In the genomic region with DNA sequence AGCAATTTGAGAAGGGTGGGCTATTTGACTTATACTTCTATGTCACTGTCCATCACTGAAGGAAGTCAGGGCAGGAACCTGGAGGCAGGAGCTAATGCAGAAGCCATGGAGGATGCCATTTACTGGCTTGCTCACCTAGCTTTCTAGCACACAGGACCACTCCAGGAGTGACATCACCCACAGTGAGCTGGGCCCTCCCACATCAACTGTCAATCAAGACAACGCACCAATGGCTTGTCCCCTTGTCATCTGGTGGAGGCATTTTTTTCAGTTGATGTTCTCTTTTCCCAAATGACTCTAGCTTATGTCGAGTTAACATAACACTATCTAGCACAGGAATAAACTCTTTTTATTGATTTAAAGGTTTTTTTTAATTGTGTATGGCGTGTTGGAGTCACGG, we compare ENCODE assay signal across 22 mouse cellular contexts.
"Had no signal": no experiment of that assay in that cellular context is flagged by ENCODE, and none has a peak within 500 bp of the region (broad histone marks: within the 10 kb centered on the region; RNA-seq: fewer than 3 reads in every experiment).

No protein-coding gene starts in this region.

- H3K27ac ChIP-seq: limb, embryonic 12.5 days; limb, embryonic 15.5 days; liver, embryonic 14.5 days; midbrain, embryonic 12.5 days; midbrain, embryonic 15.5 days; neural tube, embryonic 12.5 days; neural tube, embryonic 15.5 days had no signal

- ATAC-seq: intestine, postnatal 0 days; liver, postnatal 0 days; lung, postnatal 0 days; midbrain, embryonic 15.5 days had no signal

- H3K36me3 ChIP-seq: limb, embryonic 12.5 days; limb, embryonic 15.5 days; midbrain, embryonic 12.5 days; midbrain, embryonic 15.5 days; neural tube, embryonic 12.5 days; neural tube, embryonic 15.5 days had no signal

- H3K4me2 ChIP-seq: limb, embryonic 12.5 days; limb, embryonic 15.5 days; liver, embryonic 11.5 days; lung, embryonic 14.5 days; midbrain, embryonic 12.5 days; midbrain, embryonic 15.5 days; neural tube, embryonic 12.5 days; neural tube, embryonic 15.5 days had no signal

- H3K4me3 ChIP-seq: limb, embryonic 12.5 days; limb, embryonic 15.5 days; midbrain, embryonic 12.5 days; midbrain, embryonic 15.5 days; neural tube, embryonic 12.5 days; neural tube, embryonic 15.5 days had no signal

- H3K9me3 ChIP-seq: limb, embryonic 12.5 days; limb, embryonic 15.5 days; midbrain, embryonic 12.5 days; midbrain, embryonic 15.5 days; neural tube, embryonic 12.5 days; neural tube, embryonic 15.5 days had no signal

- H3K9ac ChIP-seq: limb, embryonic 12.5 days; limb, embryonic 15.5 days; liver, embryonic 14.5 days; liver, postnatal 0 days; lung, embryonic 14.5 days; midbrain, embryonic 12.5 days; midbrain, embryonic 15.5 days; neural tube, embryonic 12.5 days; neural tube, embryonic 15.5 days had no signal

- H3K4me1 ChIP-seq: midbrain, embryonic 15.5 days; neural tube, embryonic 12.5 days; neural tube, embryonic 15.5 days had no signal

- H3K27me3 ChIP-seq: limb, embryonic 12.5 days; limb, embryonic 15.5 days; midbrain, embryonic 12.5 days; midbrain, embryonic 15.5 days; neural tube, embryonic 12.5 days; neural tube, embryonic 15.5 days had no signal

- DNase-seq: kidney, adult 2 months; kidney, postnatal 10 days; kidney, postnatal 36 days; left cerebral cortex, postnatal 4 days; liver, postnatal 0 days; lung, embryonic 14.5 days; lung, postnatal 36 days; right cerebral cortex, adult 18-20 months; right cerebral cortex, postnatal 14 days; right cerebral cortex, postnatal 4 days; thymus, adult 18-20 months; thymus, postnatal 14 days had no signal
